Mouse (Mus musculus): ENCODE measurements around the gene Uba3.

The Uba3 gene

DNA sequence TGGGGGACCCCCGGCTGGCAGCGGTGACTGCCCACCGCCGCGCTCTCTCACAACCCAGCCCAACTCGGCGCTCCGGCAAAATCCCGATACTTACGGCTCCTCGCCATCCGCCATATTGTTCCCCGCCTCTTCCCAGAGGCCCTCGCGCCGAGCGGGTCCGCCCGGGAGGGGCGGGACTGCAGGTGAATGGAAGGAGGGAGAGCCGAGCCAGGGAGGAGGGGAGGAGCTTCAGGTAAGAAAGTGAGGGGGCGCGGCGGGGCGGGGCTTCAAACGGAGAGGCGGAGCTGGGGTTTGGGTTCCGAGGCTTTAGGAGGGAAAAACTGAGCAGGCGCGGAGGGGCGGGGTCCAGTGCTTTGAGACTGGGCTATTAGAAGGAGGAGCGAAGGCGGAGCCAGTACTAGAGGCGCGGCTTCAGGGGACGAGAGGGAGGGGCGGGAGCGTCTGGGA, at the start of gene Uba3:
Uba3 (minus strand) TSS at position 209 of the 447 bp plus-strand sequence.
- in situ Hi-C loops (cut with MboI, MseI), result no loop called here

DNA sequence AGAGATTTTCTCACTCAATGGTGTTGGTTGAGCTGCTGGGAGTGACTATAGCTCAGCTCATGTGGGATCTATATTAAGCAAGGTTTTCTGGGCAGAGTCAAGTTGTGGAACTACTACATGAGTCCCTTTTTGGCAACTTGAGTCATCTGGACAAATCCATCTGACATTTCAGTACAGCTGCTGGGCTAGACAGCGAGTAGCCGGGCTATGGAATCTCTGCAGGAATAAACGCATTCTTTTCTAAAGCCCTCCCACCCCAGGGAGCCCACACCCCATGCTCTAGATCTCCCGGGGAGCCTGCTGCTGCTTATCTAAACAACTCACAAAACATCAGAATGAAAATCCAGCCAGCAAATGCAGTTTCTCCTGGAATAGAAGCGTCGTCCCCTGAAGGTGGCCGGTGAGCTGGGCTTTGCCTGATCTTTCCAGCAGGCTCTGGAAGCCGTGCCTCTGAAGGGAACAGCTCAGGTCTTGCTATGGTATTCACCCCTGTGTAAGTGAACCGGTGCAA, 47.3 kb upstream of the Uba3 start, which contains the start of gene Lmod3:
Lmod3 (minus strand) TSS at position 49 of the 511 bp plus-strand sequence.
- in situ Hi-C loops (cut with MboI, MseI), result no loop called here

DNA sequence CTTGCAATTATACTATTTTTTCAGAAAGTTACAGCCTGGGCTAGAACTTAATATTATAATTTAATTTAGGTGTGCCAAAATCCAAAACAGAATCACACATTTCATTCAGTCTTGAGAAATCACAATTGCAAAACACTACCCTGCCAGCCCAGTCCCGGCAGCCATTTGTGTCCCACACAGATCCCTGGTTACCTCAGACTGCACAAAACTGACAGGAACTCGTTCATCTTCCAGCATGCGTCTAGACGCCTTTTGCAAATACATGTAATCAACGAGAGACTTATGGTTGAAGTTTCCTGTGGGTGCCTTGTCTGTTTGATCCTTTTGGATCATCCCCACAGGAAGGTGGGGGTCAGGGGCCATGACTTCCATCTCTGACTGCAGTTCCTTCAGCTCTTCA, 46.6 kb upstream of the Uba3 start:
- in situ Hi-C loops (cut with MboI, MseI), result no loop called here

DNA sequence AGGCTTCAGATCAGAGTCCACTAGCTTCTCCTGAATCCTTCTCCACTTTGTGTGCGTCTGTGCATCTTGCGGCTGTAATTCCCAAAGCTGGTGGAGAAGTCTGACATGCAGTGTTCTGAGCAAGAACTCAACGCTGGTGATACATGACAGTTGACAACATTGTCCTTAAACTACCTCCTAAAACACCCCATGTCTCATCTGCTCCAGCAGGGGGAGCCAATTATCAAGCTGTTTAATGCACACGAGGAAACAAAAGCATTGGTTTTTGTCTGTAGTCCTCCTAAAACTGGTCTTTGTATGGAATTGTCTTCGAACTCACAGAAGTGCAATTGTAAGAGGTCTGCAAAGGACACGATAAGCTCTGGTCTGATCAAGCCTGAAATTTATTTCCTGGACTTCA, 45.5 kb upstream of the Uba3 start:
- in situ Hi-C loops (cut with MboI, MseI), result no loop called here

DNA sequence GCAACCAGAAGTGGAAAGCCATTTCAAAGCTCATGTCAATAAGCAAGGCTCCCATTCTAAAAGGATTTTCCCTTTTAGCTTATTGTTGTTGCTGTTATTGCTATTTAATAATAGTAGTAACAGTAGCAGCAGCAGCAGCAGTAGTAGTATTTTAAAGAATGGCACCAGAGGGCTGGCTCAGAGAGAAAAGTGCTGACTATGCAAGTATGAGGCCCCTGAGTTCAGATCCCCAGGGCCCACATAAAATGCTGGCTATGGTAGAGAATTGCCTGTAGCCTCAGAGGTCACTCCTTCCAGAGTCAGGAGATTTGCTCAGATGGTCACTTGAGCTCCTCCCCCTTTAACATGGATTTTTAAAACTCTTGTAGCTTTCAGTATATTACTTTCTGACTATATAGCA, 39.8 kb upstream of the Uba3 start:
- in situ Hi-C loops (cut with MboI, MseI), result no loop called here

DNA sequence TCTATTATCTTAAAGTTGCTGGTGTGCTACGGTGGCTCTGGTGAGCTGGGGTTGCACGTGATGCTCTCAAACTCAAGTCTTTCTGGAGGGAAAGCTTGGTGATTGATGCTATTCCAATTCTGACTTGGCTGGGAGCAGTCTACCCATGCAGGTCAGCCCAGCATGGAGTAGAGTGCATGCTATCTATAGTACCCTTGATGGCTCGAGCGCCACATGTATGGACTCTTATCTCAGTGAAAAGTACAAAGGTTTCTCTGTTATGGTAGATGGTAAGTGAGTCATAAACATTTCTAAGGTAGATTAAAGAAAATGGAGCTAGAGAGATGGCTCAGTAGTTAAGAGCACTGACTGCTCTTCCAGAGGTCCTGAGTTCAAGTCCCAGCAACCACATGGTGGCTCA, 37.1 kb upstream of the Uba3 start:
- in situ Hi-C loops (cut with MboI, MseI), result no loop called here

DNA sequence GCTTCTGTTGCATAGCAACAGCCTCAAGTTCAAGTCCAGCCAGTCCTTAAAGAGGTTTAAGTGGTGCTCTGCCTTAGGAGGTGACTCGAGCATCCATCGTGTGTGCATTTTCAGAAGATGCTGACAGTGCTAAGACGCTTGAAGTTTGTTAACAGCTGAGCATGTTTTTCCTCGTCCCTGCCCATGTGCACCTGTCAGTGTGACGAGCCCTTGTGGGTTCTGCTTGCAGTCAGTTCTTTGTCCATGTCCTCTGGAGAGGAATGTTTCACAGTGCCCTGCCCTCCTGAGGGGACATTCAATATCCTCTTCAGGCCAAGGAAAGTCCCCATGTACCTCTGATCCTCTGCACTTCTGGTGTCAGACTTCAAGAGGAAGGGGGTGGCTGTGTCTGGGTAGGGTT, 34.6 kb upstream of the Uba3 start:
- in situ Hi-C loops (cut with MboI, MseI), result no loop called here

DNA sequence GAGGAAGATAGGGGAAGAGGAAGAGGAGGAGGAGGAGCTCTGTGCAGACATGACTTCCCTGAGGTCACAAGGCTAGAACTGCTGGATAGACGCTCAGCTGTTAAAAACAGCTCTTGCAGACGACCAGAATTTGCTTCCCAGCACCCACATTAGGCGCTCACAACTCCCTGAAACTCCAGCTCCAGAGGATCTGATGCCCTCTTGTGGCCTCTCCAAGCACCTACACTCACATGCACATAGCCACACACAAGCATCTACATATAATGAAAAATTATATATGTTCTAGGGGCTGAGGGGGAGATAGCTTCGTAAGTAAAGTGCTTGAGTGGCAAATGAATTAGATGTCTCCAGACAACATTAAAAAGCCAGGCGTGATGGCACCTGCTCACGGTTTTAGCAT, 33.9 kb upstream of the Uba3 start:
- in situ Hi-C loops (cut with MboI, MseI), result loop anchor here (5.0 kb wide), 1 partner anchor 77 kb away; no protein-coding TSS in a partner anchor

DNA sequence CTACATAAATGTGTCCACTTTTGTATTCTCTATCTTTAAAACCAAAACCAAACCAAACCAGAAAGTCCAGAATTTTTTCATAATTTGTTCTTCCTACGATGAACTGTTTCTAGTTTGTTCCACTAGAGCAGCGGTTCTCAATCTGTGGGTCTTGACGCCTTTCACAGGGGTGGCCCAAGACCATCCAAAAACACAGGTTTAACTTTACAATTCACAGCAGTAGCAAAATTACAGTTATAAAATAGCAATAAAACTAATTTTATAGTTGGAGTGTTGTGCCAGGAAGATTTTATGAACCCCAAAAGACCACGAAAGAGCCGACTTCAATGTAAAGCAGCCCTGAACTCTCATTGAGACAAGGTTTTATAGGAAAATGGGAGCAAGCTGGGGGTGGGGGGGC, 30.6 kb upstream of the Uba3 start:
- in situ Hi-C loops (cut with MboI, MseI), result loop anchor here (5.0 kb wide), 1 partner anchor 74 kb away; no protein-coding TSS in a partner anchor

DNA sequence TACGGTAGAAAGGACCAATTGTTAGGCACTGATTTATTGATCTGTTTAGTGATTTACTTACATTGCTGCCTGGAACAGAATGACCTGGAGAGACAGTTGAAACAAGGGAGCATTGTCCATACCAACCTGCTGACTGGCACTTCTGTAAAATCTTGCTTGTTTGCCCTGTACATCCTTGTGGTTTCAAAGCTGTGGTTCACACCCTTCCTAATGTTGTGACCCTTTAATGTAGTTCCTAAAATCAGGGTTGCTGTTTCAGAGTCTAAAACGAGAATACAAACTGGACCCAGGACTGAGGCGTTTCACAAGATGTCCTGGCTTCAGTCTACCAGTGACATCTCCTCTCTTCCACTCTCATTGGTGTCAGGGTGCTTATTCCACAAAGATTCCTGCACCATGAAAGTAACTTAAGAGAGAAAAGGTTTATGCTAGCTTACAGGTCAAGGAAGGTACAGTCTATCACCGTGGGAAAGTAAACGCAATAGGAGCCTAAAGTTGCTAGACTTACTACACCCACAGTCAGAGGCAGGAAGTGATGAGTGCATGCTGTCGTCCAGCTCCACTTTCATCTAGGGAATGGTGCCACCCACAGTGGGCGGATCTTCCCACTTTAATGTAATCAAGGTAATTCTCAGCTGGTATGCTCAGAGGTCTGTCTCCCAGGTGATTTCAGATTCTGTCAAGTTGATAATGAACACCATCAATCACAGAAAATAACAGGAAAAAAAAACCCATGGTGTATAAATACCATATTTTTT, 29.6 kb upstream of the Uba3 start:
- in situ Hi-C loops (cut with MboI, MseI), result loop anchor here (5.0 kb wide), 1 partner anchor 73 kb away; no protein-coding TSS in a partner anchor

DNA sequence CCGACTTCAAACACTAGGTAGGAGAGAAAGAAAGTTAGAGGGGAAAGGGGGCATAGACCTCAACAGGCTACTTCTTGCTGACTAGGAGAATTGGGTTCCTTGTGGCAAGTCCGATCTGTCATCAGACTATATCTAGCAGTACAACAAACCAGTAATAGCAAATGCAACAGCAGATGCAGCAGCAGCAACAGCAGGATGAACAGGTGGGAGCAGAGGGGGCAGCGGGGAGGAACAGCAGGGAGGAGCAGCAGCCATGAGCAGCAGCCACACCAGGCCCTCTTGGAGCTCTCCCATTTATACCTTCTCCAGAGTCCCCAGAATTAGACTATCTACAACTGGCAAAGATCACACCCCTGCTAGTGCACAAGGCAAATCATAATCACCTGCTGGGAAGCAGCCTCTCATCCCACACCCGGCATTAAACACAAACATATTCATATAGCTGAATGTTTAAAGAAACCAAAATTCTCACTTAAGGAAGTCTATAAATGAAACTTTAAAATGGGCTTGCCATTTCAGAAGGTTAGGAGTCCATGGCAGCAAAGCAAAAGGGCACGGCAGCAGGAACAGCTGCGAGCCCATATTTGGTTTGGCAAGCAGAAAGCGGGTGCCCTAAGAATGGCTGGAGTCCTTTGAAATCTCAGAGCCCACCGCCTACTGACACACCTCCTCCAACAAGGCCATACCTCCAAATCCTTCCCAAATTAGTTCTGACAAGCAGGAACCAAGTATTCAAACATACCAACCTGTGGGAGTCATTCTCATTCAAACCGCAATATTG, 21.8 kb upstream of the Uba3 start:
- in situ Hi-C loops (cut with MboI, MseI), result no loop called here

DNA sequence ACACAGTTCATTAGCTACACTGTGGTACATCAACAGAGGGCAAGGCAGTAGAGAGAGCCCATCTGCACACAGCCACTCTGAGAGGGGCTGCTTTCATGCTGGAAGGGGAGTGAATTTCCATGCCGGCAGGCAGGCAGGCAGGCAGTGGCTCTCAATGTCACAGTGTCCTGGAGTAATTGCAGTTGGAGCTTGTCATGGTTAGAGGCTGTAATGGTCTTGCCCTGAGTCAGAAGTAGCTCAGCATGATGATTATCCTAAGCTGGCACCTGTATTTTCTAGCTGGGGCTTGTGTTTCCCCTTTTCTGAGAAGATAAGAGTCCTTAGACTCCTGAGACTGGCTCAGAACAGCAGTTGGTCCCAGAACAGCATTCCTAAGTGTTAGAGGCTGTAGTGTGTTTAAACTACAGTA, 20.6 kb upstream of the Uba3 start:
- in situ Hi-C loops (cut with MboI, MseI), result no loop called here

DNA sequence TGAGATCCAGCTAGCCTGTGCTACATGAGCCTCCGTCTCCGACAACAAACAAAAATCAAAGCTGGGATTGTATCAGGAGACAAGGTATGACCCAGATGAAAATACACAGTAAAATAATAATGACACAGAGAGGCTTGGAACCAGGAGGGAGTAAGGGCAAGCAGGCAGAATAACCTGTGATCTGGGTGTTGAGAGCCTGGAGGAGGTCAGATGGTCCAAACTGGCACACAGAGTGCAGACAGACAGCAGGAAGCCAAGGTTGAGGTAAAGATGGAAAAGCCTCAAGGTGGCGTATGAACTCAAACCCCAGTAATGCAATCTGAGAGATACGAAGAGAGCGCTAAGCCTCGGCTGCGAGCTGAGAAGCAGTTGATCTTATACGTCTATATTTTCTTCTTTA, 19.1 kb upstream of the Uba3 start:
- in situ Hi-C loops (cut with MboI, MseI), result no loop called here

DNA sequence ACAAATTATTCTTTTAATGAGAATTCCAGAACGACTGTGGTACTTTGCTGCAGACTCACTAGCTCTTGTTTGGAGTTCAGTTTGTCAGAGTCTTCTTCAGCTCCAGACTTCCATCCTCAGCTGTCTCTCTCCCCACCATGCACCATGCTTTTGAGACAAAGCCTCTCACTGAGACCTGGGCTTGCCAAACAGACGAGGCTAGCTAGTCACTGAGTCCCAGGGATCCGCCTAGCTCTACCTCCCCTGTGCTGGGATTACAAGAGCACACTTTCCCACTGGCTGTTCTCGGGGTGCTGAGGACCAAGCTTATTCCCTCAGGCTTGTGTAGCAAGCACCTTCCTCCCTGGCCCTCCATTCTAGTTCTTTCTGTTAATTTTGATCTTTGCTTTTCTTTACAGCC, 18.1 kb upstream of the Uba3 start:
- in situ Hi-C loops (cut with MboI, MseI), result no loop called here

DNA sequence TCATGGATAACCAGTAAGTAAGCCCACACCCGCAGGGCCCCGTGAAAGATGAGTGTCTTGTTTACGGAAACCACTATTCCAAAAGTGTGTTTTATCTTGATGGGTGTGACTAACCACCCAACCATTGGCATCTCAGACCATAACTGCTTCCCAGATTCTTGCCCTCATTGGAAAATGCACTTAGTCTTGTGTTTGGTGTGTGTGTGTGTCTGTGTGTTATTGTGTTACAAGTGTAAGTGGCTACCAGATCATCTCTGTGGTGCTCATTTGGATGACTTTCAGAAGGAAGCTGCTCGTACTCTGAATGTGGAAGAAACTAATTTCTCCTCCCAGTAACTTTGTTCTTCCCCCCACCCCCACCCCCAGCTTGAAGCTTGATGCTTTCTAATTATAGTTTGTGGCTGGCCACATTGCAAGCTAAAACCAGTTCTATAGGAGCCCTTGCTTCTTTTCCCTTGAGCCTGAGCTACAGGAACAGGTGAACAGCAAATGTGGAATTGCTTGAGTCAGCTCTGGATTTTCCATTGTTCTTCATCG, 17.6 kb upstream of the Uba3 start:
- in situ Hi-C loops (cut with MboI, MseI), result no loop called here

DNA sequence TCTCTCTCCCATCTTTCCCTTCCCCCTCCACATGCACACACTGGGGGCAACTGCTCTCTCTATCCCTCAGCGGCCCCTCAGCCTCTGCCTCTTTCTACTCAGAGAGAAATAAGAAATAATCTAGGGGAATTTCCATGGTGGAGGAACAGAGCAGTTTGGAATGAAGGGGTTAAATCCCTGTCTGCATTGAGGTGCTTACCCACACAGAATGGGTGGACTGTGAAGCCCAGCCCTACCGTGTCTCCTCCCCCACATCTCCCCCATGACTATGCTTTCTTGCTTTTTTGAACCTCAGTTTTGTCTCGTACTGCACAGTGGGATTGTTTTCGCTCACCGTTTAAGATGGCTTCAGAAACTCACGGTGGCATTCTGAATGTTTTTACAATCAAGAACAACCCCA, 16.9 kb upstream of the Uba3 start:
- in situ Hi-C loops (cut with MboI, MseI), result no loop called here

DNA sequence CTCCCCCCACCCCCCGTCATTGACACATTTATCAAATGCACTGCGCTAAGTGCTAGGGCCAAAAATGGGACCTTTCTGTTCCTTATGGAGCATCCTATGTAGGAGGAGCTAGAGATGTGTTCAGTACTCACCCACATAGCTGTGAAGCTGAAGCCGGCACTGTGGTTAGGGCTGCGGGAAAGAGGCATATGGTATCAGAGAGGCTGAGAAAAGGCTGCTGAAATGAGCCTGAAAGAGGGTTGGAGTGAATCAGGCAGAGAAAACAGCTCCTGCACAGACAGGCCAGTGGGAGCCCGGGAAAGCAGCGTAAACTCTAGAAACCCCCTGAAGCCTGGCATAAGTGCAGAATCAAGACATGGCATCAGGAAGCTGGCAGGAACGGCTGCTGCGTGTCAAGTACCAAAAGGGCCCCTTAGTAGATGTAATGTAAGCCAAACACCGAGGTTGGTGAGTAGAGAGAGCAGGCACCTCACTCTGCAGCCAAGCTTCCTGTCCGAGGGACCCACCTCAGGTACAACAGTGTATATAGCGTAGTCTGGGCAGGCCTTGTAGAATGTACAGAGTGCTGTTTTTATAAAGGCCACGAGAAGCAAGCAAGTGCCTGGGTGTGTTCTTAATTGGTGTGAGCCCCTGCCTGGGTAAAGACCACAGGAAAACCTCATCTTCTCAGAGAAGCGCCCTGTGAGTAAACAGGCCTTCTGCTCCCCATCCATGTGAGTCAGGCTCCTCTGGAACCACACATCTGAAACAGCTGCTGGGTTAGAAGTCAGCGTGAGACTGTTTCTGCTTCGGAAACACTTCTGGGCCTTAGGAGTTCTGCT, 16.0 kb upstream of the Uba3 start:
- in situ Hi-C loops (cut with MboI, MseI), result no loop called here

DNA sequence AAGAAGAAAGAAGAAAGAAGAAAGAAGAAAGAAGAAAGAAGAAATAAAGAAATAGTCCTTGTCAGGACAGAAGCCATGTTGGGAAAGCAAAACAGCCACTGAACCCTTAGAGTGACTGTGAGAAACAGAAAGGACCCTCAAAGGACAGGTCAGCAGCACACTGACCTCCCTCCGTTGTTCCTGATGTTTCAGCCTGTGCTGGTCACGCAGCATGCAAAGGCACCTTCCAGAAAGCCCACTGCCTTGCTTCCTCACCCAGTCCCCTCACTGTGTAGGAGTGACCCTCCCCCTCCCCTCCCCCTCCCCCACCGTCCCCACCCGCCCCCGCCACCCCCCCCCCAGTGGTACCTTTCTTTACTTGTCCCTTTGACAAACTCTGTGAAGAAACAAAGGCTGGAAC, 15.2 kb upstream of the Uba3 start:
- in situ Hi-C loops (cut with MboI, MseI), result no loop called here

DNA sequence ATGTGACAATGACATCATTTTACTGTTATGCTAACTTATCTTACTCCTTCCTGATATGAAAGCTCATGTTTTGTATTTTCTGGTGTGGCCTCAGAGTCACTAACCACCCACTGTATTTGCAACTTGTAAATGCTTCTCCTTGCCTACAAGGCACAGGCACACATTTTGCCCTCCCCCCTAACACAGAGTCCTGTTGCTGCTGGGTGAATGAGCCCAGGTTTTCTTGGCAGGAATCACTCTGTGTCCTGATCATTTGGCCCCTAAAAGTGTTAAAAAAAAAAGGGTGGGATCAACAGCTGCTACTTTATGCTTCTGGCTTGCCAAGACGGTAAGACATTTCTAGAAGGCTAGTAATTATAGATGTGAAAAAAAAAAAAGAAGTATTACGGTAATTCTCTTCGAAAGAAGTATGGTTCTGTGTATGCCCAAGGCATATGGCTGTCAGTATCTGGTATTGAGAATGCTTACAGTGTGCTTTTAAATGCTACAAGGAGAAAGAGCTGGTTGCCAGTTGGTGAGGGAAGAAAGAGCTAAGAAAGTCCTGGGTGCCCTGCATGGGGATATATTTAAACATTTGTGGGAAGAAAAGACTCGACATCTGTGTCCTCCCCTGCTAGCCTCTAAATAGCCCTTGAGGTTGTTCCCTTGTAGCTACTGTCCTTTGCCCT, 10.8 kb upstream of the Uba3 start:
- in situ Hi-C loops (cut with MboI, MseI), result no loop called here

DNA sequence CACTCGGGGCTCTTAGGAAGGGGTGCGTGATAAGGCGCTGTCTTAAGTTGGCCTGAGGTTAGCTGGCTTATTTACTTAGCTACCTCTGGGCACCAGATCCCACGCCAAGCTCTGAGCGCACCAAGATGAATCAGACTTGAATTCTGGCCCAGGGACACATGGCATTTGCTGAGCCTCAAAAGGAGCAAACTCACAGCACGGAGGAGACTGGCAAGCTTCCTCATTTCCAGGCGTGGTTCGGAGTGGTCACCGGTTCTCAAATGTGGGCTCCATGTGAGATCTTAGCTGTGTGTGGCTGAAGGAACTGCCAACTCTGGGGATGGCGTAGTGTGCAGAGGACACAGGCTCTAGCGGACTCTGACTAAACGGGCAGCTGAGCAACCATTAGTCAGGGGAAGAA, 6.5 kb upstream of the Uba3 start:
- in situ Hi-C loops (cut with MboI, MseI), result no loop called here

All from regulatory T cell (primary cell).